Mouse (Mus musculus): ENCODE results near the gene Smim7.

Gene Smim7

DNA sequence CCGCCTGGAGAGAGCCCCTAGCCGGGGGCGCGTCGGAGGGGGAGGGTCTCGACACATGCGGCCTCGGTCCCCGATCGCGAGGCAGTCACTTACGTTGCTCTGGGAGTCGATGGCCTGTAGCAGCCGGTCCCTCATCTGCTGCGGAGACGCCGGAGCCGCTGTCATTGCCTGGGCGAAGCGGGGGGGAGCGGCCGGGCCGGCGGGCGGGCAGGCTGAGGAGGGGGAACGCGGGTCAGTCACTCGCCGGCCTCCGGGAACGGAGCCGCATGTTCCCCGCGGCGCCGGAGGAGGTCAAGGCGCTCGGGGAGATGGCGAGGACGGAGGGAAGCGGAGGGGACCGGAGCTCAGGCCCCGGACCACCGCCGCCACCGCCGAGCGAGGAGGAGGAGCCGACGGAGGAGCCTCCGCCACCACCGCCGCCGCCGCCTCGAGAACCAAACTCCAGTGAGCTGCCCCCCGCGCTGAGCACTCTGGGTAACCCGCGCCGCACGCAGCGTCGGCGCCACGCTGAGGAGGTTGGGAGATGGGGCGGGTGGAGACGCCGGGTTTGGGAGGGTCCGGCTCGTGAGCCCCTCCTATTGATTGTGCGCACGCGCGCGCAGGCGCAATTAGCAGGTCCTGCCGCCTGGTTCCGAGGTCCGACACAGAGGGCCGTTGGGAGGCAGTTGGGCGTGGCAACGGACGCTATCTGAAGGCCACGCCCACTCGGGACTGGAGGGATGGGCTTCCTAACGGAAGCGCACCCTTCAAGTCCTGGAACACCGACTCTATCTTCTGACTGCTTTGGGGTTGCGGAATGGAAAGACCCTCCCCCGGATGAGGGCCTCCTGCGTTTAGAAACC, 22.9 kb downstream of the Smim7 start, which contains the start of gene Med26:
Med26 (minus strand) TSS at position 469 of the 842 bp plus-strand sequence.
- DNase-seq (ENCODE audit: inconsistent ontology term): peak; percentile 99

- no peak for DNase-seq (ENCODE audit: inconsistent ontology term)
Observed at GRCm38 (mm10) chr8:72547122-72547801, 23.6 kb downstream of the Smim7 start.

- no peak for DNase-seq (ENCODE audit: inconsistent ontology term)
Observed at GRCm38 (mm10) chr8:72539234-72539633, 31.7 kb downstream of the Smim7 start.

GRCm38 (mm10) chr8:72534888-72535287, 36.0 kb downstream of the Smim7 start:
- no peak for DNase-seq (ENCODE audit: inconsistent ontology term)

GRCm38 (mm10) chr8:72532103-72532502, 38.8 kb downstream of the Smim7 start:
- no peak for DNase-seq (ENCODE audit: inconsistent ontology term)

- no peak for DNase-seq (ENCODE audit: inconsistent ontology term)
Observed at GRCm38 (mm10) chr8:72521888-72522287, 49.0 kb downstream of the Smim7 start.

- DNase-seq (ENCODE audit: inconsistent ontology term): no peak
Observed at GRCm38 (mm10) chr8:72517421-72517988, 53.4 kb downstream of the Smim7 start.

Data from Muller cell, postnatal 12 days (primary cell).